Mouse (Mus musculus): ENCODE results near the gene Cry1. TPM values are rescaled to one million over a fixed set of nuclear protein-coding genes. Genes with fewer than 3 reads are reported as not detected.

Gene Cry1
- polyA plus RNA-seq (2016; fragmentation: Nextera tagmentation; extraction: Ambion mirVana), result 12.3 and 12.7 TPM in 2 replicates

DNA sequence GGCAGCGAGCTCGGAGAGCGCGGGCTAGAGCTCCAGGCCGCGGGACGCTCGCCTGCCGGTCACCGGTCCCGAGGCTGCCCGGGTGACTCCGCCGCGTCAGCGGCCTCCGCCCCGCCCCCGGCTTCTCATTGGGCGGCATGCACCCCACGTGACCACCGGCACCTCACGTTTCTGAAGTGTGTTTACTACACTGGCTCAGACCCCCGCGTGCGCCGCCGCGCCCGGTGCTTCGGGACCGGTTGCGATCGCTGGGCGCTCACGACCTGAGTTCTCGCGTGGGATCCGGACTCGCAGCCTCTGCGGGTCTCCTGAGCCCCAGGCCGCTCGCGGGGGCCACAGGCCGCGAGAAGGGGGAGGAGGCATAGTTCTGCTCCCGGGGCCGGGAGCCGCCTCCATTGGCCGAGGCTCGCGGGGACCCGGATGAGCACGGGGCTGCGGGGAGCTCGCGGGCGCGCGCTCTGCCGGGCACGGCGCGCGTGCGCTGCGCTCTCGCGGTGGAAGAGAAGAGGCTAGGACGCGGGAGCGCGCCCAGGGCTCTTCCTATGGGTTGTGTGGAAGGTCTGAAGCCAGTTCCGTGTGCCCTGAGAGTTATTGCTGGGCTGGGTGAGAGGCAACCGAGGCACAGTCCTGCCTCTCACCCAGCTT, at the start of gene Cry1:
TSS of gene Cry1 (minus strand) at position 101 of the 645 bp plus-strand sequence.
- H3K36me3 ChIP-seq, result no peaks in the 10 kb centered on the region
- H3K27me3 ChIP-seq (replicated peaks), result peaks cover 24% of the 10 kb centered on the region
- H3K9me3 ChIP-seq (replicated peaks), result no peaks in the 10 kb centered on the region
- WGBS (ENCODE audit: insufficient replicate concordance), result under 1% methylated on average over 65 of the region's 75 CpGs
- peaks cover 30% of the 10 kb centered on the region for H3K4me1 ChIP-seq
- H3K4me2 ChIP-seq, result peak within 1 kb of the TSS; percentile 95
- H3K4me3 ChIP-seq, result peak within 1 kb of the TSS; percentile 67
- H3K27ac ChIP-seq, result peak within 1 kb of the TSS; percentile 79
- peak; percentile 94 for ATAC-seq
- H3K9ac ChIP-seq, result peak within 1 kb of the TSS; percentile 69

- Histone ChIP-seq H3K4me2 (no peak overlapping the region), H3K27me3 (replicated peaks) (0 out of 2 replicates have a peak, but pooled peaks cover 4% of the 10 kb centered on the region), H3K36me3 (no peaks in the 10 kb centered on the region), H3K27ac (no peak overlapping the region), H3K9ac (no peak overlapping the region), H3K4me3 (no peak overlapping the region), H3K4me1 (no peaks in the 10 kb centered on the region), H3K9me3 (replicated peaks) (no peaks in the 10 kb centered on the region)
- WGBS (ENCODE audit: insufficient replicate concordance), result 72% methylated on average over 6 of the region's 6 CpGs
- ATAC-seq, result no peak
Observed at GRCm38 (mm10) chr10:85221771-85222050, 36.8 kb upstream of the Cry1 start.

DNA sequence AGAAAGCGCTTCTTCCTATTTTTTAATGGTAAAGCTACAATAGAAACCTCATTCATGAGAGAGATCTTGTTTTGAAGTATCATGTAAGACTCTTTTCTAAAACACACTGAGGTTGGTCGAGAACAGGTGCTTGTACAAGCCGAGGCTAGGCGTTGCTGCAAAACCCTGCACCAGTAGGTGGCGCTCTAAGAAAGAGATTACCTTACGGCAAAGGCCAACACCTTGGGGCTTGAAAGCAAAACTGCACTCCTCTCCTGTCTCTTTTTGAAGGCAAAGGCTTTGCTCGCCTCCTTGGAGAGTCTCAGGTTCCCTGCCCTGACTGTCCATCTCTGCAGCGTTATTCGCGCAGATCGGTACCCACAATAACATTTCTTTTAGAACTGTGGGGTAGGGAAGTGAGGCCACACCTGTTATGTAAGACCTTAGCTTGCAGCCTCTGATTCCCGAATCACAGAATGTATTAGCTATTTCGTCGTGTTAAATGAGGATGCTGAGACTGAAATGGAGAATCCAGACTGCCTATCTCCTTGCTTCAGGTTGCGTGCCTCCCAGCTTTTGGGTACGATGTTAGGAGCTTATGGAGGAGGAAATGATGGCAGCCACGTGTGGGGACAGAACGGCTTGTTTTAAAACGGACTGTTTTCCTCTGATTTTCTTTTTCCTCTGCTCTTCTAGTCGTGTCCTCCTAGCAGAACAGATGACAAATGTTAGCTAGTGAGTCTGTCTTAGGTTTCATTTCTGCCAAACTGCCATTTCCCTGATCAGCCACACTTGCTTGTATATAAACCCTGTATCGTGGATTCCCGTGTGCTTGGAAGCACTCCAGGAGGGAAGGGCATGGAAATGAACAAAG, 36.3 kb upstream of the Cry1 start:
- Histone ChIP-seq H3K4me2 (no peak overlapping the region), H3K4me3 (no peak overlapping the region), H3K27ac (no peak overlapping the region), H3K4me1 (no peaks in the 10 kb centered on the region), H3K9ac (no peak overlapping the region), H3K36me3 (no peaks in the 10 kb centered on the region), H3K27me3 (replicated peaks) (0 out of 2 replicates have a peak, but pooled peaks cover 4% of the 10 kb centered on the region), H3K9me3 (replicated peaks) (no peaks in the 10 kb centered on the region)
- WGBS (ENCODE audit: insufficient replicate concordance), result 30% methylated on average over 22 of the region's 22 CpGs
- no peak for ATAC-seq

- H3K4me3 ChIP-seq, result no peak overlapping the region
- no peak for ATAC-seq
- H3K27me3 ChIP-seq (replicated peaks), result no peaks in the 10 kb centered on the region
- H3K36me3 ChIP-seq, result no peaks in the 10 kb centered on the region
- 55% methylated on average over 5 of the region's 5 CpGs for WGBS (ENCODE audit: insufficient replicate concordance)
- no peak overlapping the region for H3K9ac ChIP-seq
- no peak overlapping the region for H3K27ac ChIP-seq
- H3K4me2 ChIP-seq, result no peak overlapping the region
- H3K4me1 ChIP-seq, result no peaks in the 10 kb centered on the region
- peaks cover 9% of the 10 kb centered on the region for H3K9me3 ChIP-seq (replicated peaks)
Observed at GRCm38 (mm10) chr10:85214847-85215246, 30.0 kb upstream of the Cry1 start.

GRCm38 (mm10) chr10:85211673-85212072, 26.8 kb upstream of the Cry1 start:
- Histone ChIP-seq H3K9me3 (replicated peaks) (peaks cover 9% of the 10 kb centered on the region), H3K4me1 (no peaks in the 10 kb centered on the region), H3K36me3 (no peaks in the 10 kb centered on the region), H3K27ac (no peak overlapping the region), H3K9ac (no peak overlapping the region), H3K4me2 (no peak overlapping the region), H3K4me3 (no peak overlapping the region), H3K27me3 (replicated peaks) (no peaks in the 10 kb centered on the region)
- no peak for ATAC-seq
- 74% methylated on average over 5 of the region's 5 CpGs for WGBS (ENCODE audit: insufficient replicate concordance)

- Histone ChIP-seq H3K9me3 (replicated peaks) (peaks cover 9% of the 10 kb centered on the region), H3K27ac (no peak overlapping the region), H3K4me1 (no peaks in the 10 kb centered on the region), H3K4me2 (no peak overlapping the region), H3K27me3 (replicated peaks) (no peaks in the 10 kb centered on the region), H3K9ac (no peak overlapping the region), H3K4me3 (no peak overlapping the region), H3K36me3 (no peaks in the 10 kb centered on the region)
- 63% methylated on average over 3 of the region's 3 CpGs for WGBS (ENCODE audit: insufficient replicate concordance)
- ATAC-seq, result no peak
Observed at GRCm38 (mm10) chr10:85210125-85210524, 25.3 kb upstream of the Cry1 start.

DNA sequence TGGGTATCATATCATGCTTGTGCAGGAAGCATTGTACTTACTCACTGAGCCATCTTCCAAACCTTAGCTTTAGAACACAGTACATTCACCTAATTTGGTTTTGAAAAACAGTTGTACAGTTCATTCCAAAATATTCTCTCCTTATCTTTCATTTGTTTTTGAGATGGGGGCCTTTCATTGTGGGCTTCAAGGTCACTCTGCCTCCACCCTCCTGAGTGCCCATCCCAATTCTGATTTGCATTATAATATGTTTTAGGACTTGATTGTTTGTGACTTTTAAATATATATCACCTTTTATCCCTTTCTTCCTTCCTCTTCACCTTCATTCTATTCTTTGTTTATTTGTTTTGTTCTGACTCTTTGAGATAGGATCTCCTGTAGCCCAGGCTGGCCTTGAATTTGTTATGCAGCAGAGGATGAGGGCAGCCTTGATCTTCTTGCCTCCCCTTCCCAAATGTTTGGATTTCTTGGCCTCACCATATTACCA, 24.3 kb upstream of the Cry1 start:
- no peak overlapping the region for H3K4me3 ChIP-seq
- no peak for ATAC-seq
- no peak overlapping the region for H3K27ac ChIP-seq
- H3K27me3 ChIP-seq (replicated peaks), result no peaks in the 10 kb centered on the region
- no peak overlapping the region for H3K9ac ChIP-seq
- no peaks in the 10 kb centered on the region for H3K36me3 ChIP-seq
- peaks cover 9% of the 10 kb centered on the region for H3K9me3 ChIP-seq (replicated peaks)
- no peaks in the 10 kb centered on the region for H3K4me1 ChIP-seq
- no peak overlapping the region for H3K4me2 ChIP-seq

GRCm38 (mm10) chr10:85205316-85205715, 20.5 kb upstream of the Cry1 start:
- no peak overlapping the region for H3K4me2 ChIP-seq
- no peak for ATAC-seq
- H3K27me3 ChIP-seq (replicated peaks), result no peaks in the 10 kb centered on the region
- 61% methylated on average over 2 of the region's 2 CpGs for WGBS (ENCODE audit: insufficient replicate concordance)
- no peak overlapping the region for H3K27ac ChIP-seq
- no peak overlapping the region for H3K9ac ChIP-seq
- H3K9me3 ChIP-seq (replicated peaks), result peaks cover 4% of the 10 kb centered on the region; the same call in 1 of the 2 replicates
- H3K4me1 ChIP-seq, result no peaks in the 10 kb centered on the region
- H3K4me3 ChIP-seq, result no peak overlapping the region
- no peaks in the 10 kb centered on the region for H3K36me3 ChIP-seq

GRCm38 (mm10) chr10:85204255-85204855, 19.5 kb upstream of the Cry1 start:
- WGBS (ENCODE audit: insufficient replicate concordance), result 42% methylated on average over 7 of the region's 7 CpGs
- no peak overlapping the region for H3K4me2 ChIP-seq
- no peaks in the 10 kb centered on the region for H3K4me1 ChIP-seq
- no peak overlapping the region for H3K4me3 ChIP-seq
- H3K36me3 ChIP-seq, result no peaks in the 10 kb centered on the region
- H3K9ac ChIP-seq, result no peak overlapping the region
- no peak for ATAC-seq
- H3K27me3 ChIP-seq (replicated peaks), result no peaks in the 10 kb centered on the region
- peaks cover 4% of the 10 kb centered on the region; the same call in 1 of the 2 replicates for H3K9me3 ChIP-seq (replicated peaks)
- no peak overlapping the region for H3K27ac ChIP-seq

DNA sequence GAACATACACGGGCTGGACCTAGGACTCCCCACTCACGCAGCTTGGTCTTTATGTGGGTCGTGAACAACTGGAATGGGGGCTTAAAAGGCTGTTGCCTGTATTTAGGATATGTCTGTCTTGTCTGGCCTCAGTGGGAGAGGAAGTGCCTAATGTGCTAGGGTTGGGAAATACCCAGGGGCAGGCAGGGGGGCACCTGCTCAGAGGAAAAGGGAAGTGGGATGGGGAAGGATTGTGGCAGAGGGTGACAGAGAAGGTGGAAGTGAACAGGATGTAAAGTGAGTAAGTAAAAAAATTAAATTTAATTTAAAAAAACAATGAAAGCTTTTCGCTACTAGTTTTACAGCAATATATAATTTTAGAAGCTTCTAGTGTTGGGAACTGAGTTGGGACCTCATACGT, 9.7 kb upstream of the Cry1 start:
- ATAC-seq, result no peak
- H3K4me3 ChIP-seq, result no peak overlapping the region
- H3K9me3 ChIP-seq (replicated peaks), result no peaks in the 10 kb centered on the region

DNA sequence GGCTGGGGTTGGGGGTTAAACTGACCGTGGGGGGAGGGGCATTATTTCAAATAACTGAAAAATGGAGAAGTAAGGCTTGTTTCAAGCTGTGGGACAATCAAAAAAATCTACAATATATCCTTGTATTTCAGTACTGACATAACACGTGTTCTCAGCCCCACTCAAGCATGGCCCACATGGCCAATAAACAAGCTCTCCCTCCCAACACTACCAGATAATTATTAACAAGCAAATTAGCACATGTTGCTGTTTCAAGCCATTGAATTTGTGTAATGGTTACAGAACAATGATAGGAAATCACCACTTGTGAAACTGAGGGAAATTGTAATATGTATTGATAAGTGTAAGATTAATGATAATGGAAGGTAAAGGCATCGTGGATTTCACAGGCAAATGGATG, 8.5 kb upstream of the Cry1 start:
- no peak overlapping the region for H3K27ac ChIP-seq
- H3K27me3 ChIP-seq (replicated peaks), result no peaks in the 10 kb centered on the region
- H3K4me3 ChIP-seq, result no peak overlapping the region
- WGBS (ENCODE audit: insufficient replicate concordance), result 50% methylated on average over 3 of the region's 3 CpGs
- ATAC-seq, result no peak
- no peak overlapping the region for H3K4me2 ChIP-seq
- H3K9me3 ChIP-seq (replicated peaks), result no peaks in the 10 kb centered on the region
- H3K9ac ChIP-seq, result no peak overlapping the region
- no peaks in the 10 kb centered on the region for H3K4me1 ChIP-seq
- no peaks in the 10 kb centered on the region for H3K36me3 ChIP-seq

More for the DNA sequence above, 9.7 kb upstream of the Cry1 start:
- no peaks in the 10 kb centered on the region for H3K36me3 ChIP-seq
- 38% methylated on average over 5 of the region's 5 CpGs for WGBS (ENCODE audit: insufficient replicate concordance)
- H3K27me3 ChIP-seq (replicated peaks), result no peaks in the 10 kb centered on the region
- H3K9ac ChIP-seq, result no peak overlapping the region
- no peak overlapping the region for H3K27ac ChIP-seq
- H3K4me1 ChIP-seq, result no peaks in the 10 kb centered on the region
- H3K4me2 ChIP-seq, result no peak overlapping the region

GRCm38 (mm10) chr10:85190652-85191051, 5.8 kb upstream of the Cry1 start:
- no peak overlapping the region for H3K27ac ChIP-seq
- H3K9ac ChIP-seq, result no peak overlapping the region
- no peaks in the 10 kb centered on the region for H3K9me3 ChIP-seq (replicated peaks)
- no peaks in the 10 kb centered on the region for H3K27me3 ChIP-seq (replicated peaks)
- ATAC-seq, result no peak
- no peaks in the 10 kb centered on the region for H3K36me3 ChIP-seq
- H3K4me3 ChIP-seq, result no peak overlapping the region
- H3K4me1 ChIP-seq, result peaks cover 4% of the 10 kb centered on the region; the same call in 1 of the 2 replicates
- no peak overlapping the region for H3K4me2 ChIP-seq
